14 mouse cellular contexts compared by ENCODE assay signal in the genomic region with DNA sequence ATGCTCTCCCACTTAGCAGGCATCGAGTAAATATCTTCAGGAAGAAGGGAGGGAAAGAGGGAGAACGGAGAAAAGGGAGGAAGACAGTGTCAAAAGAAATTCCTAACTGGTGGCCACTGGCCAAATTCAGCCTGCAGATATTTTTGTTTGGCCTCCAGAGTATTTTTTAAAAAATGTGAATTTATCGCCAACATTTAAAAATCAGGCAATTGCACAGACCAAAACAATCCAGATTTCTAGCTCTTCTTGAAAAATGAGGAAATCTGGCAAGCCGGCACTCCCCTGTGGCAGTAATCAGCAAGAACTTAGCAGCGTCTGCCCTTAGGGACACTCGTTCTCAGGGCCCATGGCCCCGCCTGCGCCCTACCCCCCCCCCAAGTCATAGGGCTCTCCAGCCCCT.
DNase-seq lines count a peak whose midpoint lies in the region; TF ChIP-seq lines count a peak whose summit lies in the region.
"Had no signal": no experiment of that assay in that cellular context is flagged by ENCODE, and none has a peak within 500 bp of the region (broad histone marks: within the 10 kb centered on the region; RNA-seq: fewer than 3 reads in every experiment).

No protein-coding gene starts in this region.

- no peaks in the 10 kb centered on the region for H3K36me3 ChIP-seq in heart, adult 2 months (ENCODE audit: control insufficient read depth, insufficient read depth, low read length)
- no peaks in the 10 kb centered on the region for H3K36me3 ChIP-seq in heart, embryonic 10.5 days
- H3K36me3 ChIP-seq: hindbrain, embryonic 13.5 days; lung, embryonic 15.5 days; midbrain, embryonic 15.5 days; stomach, embryonic 15.5 days had no signal

- WGBS in heart, adult 2 months, result 48% methylated on average over 8 of the region's 8 CpGs
- 78% methylated on average over 8 of the region's 8 CpGs for WGBS in heart, embryonic 10.5 days

- TF ChIP-seq CTCF in heart, adult 2 months (IDR thresholded peaks at IDR 0.05), result no peak

- no peak overlapping the region for H3K9ac ChIP-seq in heart, adult 2 months (ENCODE audit: low read depth, low read length)
- H3K9ac ChIP-seq: hindbrain, embryonic 13.5 days; lung, embryonic 15.5 days; midbrain, embryonic 15.5 days; stomach, embryonic 15.5 days had no signal

- H3K9me3 ChIP-seq in heart, embryonic 10.5 days, result no peaks in the 10 kb centered on the region
- H3K9me3 ChIP-seq: hindbrain, embryonic 13.5 days; lung, embryonic 15.5 days; midbrain, embryonic 15.5 days; stomach, embryonic 15.5 days had no signal

- H3K4me3 ChIP-seq in heart, adult 2 months, result no peak overlapping the region
- H3K4me3 ChIP-seq in heart, embryonic 10.5 days, result no peak overlapping the region
- H3K4me3 ChIP-seq in brown adipose tissue, adult 24 weeks (ENCODE audit: insufficient read depth, low read depth, low read length), result no peak overlapping the region
- H3K4me3 ChIP-seq: hindbrain, embryonic 13.5 days; lung, embryonic 15.5 days; midbrain, embryonic 15.5 days; stomach, embryonic 15.5 days had no signal

- no peak for TF ChIP-seq EP300 in heart, adult 2 months (IDR thresholded peaks at IDR 0.05; ENCODE audit: insufficient read depth, low read depth, low read length)

- H3K27me3 ChIP-seq in heart, adult 2 months (ENCODE audit: control insufficient read depth, insufficient read depth, low read length), result no peaks in the 10 kb centered on the region
- H3K27me3 ChIP-seq in heart, embryonic 10.5 days (ENCODE audit: insufficient read depth, poor library complexity, severe bottlenecking), result peaks cover 23% of the 10 kb centered on the region
- H3K27me3 ChIP-seq: hindbrain, embryonic 13.5 days; lung, embryonic 15.5 days; midbrain, embryonic 15.5 days; stomach, embryonic 15.5 days had no signal

- TF ChIP-seq POLR2A in heart, adult 2 months (IDR thresholded peaks at IDR 0.05; ENCODE audit: insufficient read depth, low read depth, low read length), result no peak

- peaks cover 3% of the 10 kb centered on the region for H3K4me1 ChIP-seq in heart, adult 2 months (ENCODE audit: control insufficient read depth, insufficient read depth, low read length)
- H3K4me1 ChIP-seq in heart, embryonic 10.5 days, result peaks cover 8% of the 10 kb centered on the region
- peaks cover 13% of the 10 kb centered on the region for H3K4me1 ChIP-seq in brown adipose tissue, adult 24 weeks (ENCODE audit: control insufficient read depth, insufficient read depth, insufficient read length, low read length)
- H3K4me1 ChIP-seq: midbrain, embryonic 15.5 days; stomach, embryonic 15.5 days had no signal

- intact Hi-C loops in heart, adult 2 months (cut with DNase I), result loop anchor here (10.0 kb wide), 1 partner anchor 119 kb away; no protein-coding TSS in a partner anchor

- peak; percentile 47 to 70 for DNase-seq in heart, adult 2 months
- no peak for DNase-seq in heart, embryonic 10.5 days (ENCODE audit: low spot score)
- peak; percentile 63 for DNase-seq in heart, adult 8-10 months (ENCODE audit: low spot score)
- DNase-seq in kidney, postnatal 10 days, result peak; percentile 64
- DNase-seq in frontal cortex, postnatal 25 days (ENCODE audit: low spot score in 2 of 2), result no peak
- no peak for DNase-seq in cerebellum, adult 9-10 months
- DNase-seq in right cerebral cortex, adult 18-20 months, result no peak
- DNase-seq: right cerebral cortex, postnatal 25 days; thymus, postnatal 25 days had no signal

- H3K27ac ChIP-seq in heart, adult 2 months, result peak overlapping the region; percentile 31
- no peak overlapping the region for H3K27ac ChIP-seq in heart, embryonic 10.5 days
- peak overlapping the region; percentile 52 for H3K27ac ChIP-seq in brown adipose tissue, adult 24 weeks (replicated peaks; ENCODE audit: low read depth, low read length)
- H3K27ac ChIP-seq: hindbrain, embryonic 13.5 days; lung, embryonic 15.5 days; midbrain, embryonic 15.5 days; stomach, embryonic 15.5 days had no signal

- H3K79me2 ChIP-seq in heart, adult 2 months (replicated peaks; ENCODE audit: control insufficient read depth, insufficient read depth, low read length), result no peaks in the 10 kb centered on the region

Comparison
In these comparisons a context has a peak if more than half of its experiments do, and no peak if none do; other contexts are left out.
1. DNase-seq: peak in heart, adult 2 months (2 of 2), heart, adult 8-10 months (single experiment) and kidney, postnatal 10 days (single experiment); none in heart, embryonic 10.5 days (single experiment), frontal cortex, postnatal 25 days (0 of 2), cerebellum, adult 9-10 months (single experiment) and right cerebral cortex, adult 18-20 months (single experiment).